Mouse (Mus musculus): ENCODE measurements around the gene Atp5c1.

Atp5c1 gene

GRCm38 (mm10) chr2:10080310-10081010, at the start of gene Atp5c1, which contains the start of gene Kin:
Gene Atp5c1 (minus strand): TSS chr2:10080510.
Gene Kin (plus strand): TSS chr2:10080593.
- ATAC-seq (ENCODE audit: low TSS enrichment), result peak; percentile 96

- no peak for ATAC-seq (ENCODE audit: low TSS enrichment)
Measured at GRCm38 (mm10) chr2:10128571-10128970, 48.3 kb upstream of the Atp5c1 start.

DNA sequence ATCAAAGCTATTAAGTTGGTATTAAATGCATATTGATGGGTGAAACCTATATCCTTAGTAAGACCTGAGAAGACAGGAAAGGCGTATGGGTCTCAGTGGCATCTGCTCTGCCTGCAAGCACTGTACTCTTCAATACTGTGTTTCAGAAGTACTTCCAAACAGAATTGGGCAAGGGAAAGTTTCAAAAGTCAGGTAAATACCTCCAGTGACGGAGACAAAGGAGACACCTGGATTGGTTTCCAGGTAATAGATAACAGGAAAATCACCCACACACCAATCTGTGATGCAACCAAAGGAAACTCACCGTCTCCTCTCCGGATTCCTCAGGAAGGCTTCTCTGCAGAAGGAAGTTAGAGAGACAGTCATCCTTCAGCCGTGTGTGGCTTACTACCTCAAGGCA, 47.2 kb upstream of the Atp5c1 start:
- ATAC-seq (ENCODE audit: low TSS enrichment), result no peak

DNA sequence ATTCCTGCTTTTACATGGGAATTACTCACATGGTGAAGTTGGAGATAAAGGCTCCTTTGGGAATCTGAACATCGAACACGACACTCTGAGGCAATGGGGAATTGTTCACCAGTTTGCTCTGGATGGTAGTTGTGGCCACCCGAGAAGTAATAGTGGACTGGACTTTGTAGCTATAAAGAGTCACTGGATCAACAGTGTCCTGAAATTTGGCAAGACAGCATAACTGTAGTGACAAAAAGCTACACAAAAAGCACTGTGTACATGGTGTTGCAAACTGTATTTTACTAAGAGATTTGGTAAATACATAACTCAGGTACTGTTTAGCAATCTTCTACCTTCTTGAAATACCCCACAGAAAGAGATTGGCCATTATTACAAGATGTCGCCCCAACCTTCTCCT, 45.8 kb upstream of the Atp5c1 start:
- no peak for ATAC-seq (ENCODE audit: low TSS enrichment)

- no peak for ATAC-seq (ENCODE audit: low TSS enrichment)
Measured at GRCm38 (mm10) chr2:10121826-10122225, 41.5 kb upstream of the Atp5c1 start.

- no peak for ATAC-seq (ENCODE audit: low TSS enrichment)
Measured at GRCm38 (mm10) chr2:10119276-10119675, 39.0 kb upstream of the Atp5c1 start.

GRCm38 (mm10) chr2:10118751-10119150, 38.4 kb upstream of the Atp5c1 start:
- ATAC-seq (ENCODE audit: low TSS enrichment), result no peak

GRCm38 (mm10) chr2:10108535-10109189, 28.4 kb upstream of the Atp5c1 start:
- ATAC-seq (ENCODE audit: low TSS enrichment), result no peak

GRCm38 (mm10) chr2:10101180-10101579, 20.9 kb upstream of the Atp5c1 start:
- ATAC-seq (ENCODE audit: low TSS enrichment), result peak; percentile 82

DNA sequence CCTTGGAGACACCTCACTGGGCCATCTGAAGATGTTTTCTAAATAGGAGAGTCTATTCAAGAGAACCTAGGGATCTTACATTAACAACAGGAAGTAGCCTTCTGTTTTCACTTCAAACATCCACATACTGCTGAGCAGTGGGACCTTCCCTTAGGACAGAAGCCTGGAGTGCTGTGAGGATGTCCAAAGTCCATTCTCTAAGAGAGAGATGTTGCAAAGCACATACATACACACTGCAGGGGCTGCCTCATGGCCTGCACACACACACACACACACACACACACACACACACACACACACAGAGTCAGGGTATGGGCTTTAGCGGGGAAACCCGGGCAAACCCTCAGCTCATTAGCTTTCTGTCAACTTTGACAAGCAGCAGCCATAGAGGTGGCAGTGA, 20.2 kb upstream of the Atp5c1 start:
- ATAC-seq (ENCODE audit: low TSS enrichment), result no peak

DNA sequence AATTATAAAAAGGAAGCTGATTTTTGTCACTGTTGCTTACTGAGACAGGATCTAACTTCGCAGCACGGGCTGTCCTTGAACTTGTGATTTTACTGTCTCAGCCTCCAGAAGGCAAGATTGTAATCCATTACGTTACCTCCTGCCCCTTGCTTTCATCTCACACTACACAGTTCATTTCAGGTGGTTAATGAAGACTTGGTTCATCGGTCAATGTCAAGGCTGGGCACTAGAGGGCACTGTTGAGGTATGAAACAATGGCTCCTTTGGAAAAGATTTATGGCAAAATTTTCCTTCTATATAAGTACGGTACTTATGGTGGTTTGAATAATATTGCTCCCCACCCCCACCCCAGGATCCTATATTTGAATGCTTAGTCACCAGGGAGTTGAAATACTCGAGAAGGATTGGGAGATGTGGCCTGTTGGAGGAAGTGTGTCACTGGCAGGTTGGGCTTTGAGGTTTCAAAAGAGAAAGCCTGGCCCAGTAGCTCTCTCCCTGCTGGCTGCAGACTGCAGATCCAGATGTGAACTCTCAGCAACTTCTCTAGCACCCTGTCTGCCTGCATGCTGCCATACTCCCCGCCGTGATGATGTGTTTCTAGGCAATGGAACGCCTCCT, 18.4 kb upstream of the Atp5c1 start:
- peak; percentile 65 for ATAC-seq (ENCODE audit: low TSS enrichment)

- no peak for ATAC-seq (ENCODE audit: low TSS enrichment)
Measured at GRCm38 (mm10) chr2:10094327-10095100, 14.2 kb upstream of the Atp5c1 start.

DNA sequence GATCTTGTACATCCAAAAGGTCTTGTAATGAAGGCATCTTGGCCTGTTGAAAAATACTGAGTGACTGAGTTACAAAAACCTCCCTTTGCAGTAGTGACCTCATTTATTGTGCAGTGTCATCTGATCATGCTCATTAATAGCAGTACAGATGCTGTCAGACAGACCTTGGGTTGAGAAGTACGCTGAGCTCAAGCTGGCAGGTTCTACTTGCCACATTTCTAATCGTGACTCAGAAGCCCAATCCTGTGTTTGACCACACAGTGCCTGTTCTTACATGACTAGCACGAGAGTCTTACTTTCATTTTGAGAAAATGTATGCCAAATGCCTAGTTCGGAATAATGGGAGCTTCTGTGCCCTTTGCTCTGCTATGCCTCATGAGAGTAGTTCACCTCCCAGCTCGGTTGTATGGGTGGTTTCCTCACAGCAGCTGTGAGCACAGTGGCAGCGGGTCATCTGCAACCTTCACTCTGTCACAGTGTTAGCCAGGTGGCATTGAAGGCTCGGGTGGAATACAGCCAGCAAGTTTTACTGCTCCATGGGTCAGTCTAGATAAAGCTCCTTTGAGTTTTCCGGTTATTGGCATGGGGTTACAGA, 7.0 kb upstream of the Atp5c1 start:
- no peak for ATAC-seq (ENCODE audit: low TSS enrichment)

GRCm38 (mm10) chr2:10082737-10083136, 2.4 kb upstream of the Atp5c1 start:
- no peak for ATAC-seq (ENCODE audit: low TSS enrichment)

DNA sequence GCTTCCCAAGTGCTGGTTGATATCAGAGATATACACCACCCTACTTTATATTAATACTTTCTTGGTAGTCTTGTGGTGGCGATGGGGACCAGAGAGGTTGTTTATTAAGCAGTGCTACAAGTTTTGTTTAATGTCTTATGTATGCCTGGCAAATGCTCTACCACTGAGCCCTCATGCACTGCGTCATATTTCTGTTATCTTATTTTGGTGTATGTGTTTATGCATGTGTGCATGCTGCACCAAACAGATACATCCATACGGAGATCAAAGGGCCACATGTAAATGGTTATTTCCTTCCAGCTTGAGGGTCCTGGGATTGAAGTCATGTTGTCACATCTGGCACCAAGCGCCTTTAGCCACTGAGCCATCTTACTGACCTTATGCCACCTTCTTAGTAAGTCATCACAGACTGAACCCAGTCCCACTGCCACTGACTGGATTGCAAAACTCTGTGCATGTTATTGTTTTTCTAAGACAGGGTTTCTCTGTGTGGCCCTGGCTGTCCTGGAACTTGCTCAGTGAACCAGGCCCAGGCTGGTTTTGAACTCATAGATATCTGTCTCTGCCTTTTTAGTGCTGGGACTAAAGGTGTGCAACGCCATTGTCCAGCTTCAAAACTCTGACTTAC, 1.3 kb upstream of the Atp5c1 start:
- no peak for ATAC-seq (ENCODE audit: low TSS enrichment)

GRCm38 (mm10) chr2:10079745-10080309, 483 bp downstream of the Atp5c1 start:
- ATAC-seq (ENCODE audit: low TSS enrichment), result peak; percentile 38

- ATAC-seq (ENCODE audit: low TSS enrichment), result no peak
Measured at GRCm38 (mm10) chr2:10076675-10077074, 3.6 kb downstream of the Atp5c1 start.

DNA sequence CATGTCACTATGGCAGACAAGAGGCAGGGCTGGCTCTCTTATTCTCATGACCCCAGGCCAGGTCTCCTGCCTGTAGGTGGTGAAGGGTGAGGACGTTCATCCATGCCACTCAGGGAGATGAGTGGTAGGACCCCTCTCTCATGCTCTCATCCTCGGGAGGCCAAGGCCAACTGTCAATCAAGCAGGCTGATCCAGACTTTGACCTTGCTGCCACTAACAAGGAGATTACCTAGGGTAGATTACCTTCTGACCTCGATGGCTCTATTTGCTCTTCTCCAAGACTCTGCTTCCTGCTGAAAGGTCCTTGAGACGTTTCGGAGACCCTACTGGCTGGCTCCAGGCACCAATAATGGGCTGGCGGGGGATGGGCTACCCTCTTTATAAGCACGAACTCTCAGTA, 5.8 kb downstream of the Atp5c1 start:
- no peak for ATAC-seq (ENCODE audit: low TSS enrichment)

DNA sequence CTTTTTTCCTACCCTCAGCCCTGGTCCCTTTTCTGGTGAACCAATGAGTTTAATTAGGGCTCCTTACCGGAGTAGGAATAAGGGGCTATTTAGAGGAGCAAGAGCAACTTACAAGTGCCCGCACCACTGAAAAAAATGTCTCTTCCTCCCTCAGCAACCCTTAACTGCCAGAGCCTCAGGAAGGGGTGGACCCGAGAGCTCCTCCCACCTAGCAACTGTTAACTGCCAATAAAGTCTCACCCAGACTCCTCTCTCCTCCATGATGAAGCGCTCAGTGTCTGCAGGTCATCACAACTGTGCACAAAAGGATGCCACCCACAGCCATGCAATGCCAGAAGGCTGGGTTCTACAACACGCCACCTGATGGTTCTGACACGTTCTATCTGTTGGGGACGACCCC, 8.6 kb downstream of the Atp5c1 start:
- peak; percentile 41; the same call in 1 of the 2 replicates for ATAC-seq (ENCODE audit: low TSS enrichment)

DNA sequence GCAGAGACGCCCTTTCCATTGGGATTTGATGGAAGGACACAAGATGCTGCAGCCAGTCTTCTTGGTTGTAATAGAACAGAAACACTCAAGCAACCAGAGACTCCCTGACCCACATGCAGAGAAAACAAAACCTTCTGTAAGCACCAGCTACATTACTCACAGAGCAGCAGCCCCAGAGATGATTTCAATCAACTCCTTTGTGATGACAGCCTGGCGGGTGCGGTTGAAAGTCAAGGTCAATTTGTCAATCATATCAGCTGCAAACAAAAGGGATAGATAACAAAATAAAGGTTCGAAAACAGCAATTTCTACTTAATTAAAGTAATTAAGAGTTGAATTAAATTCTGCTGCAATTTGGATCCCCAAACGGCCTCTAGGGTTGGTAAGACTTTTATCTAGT, 21.5 kb downstream of the Atp5c1 start:
- ATAC-seq (ENCODE audit: low TSS enrichment), result no peak

DNA sequence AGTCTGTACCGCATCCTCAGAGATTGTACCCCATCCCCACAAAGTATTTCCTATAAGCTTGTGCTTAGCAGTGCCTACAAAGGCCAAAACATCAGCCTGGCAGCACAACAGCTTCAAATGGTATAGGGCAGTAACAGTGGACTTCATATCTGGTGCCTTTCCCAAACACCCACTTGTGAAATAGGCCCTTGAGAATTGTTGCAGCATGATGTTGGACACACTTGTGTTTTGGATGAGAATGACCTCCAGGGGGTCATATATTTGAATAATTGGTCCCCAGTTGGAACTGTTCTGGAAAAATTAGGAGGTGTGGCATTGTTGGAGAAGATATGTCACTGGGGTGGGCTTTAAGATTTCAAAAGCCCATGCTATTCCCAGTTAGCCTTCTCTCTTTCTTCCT, 28.3 kb downstream of the Atp5c1 start:
- no peak for ATAC-seq (ENCODE audit: low TSS enrichment)
